ENCODE assay signal across 25 mouse cellular contexts in the genomic region with DNA sequence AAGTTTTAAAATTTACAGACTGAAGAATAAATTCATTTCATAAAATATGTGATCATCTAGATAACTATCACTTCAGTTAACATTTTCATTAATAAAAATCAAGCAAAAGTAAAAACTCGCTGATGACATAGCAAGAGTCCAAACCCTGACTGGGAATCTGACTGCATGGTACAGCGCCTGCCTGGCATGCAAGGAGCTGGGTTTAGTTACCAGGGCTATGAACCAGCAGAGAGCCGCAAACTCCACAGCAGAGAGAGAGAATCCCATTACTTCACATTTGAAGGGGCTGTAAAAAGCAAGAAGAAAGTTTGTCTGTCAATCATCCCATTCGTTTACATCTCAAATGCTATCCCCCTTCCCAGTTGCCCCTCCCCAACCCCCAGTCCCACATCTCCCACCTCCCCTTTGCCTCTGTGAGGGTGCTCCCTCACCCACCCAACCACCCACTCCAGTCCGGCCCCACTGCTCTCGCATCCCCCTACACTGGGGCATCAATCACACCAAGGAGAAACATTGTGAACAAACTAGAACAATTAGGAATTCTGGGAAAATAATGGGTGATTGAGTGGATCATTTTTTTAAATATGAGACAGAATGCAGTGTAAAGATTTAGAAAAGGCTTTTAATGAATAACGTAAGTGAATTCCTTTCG.
DNase-seq lines count a peak whose midpoint lies in the region; ATAC-seq and TF ChIP-seq lines count a peak whose summit lies in the region.
"Had no signal": no experiment of that assay in that cellular context is flagged by ENCODE, and none has a peak within 500 bp of the region (broad histone marks: within the 10 kb centered on the region; RNA-seq: fewer than 3 reads in every experiment).

No protein-coding gene starts in this region.

- H3K4me3 ChIP-seq in kidney, embryonic 14.5 days (ENCODE audit: low read length): no peak overlapping the region
- no peak overlapping the region for H3K4me3 ChIP-seq in kidney, embryonic 16.5 days (ENCODE audit: low read length)
- H3K4me3 ChIP-seq: embryonic facial prominence, embryonic 13.5 days; embryonic facial prominence, embryonic 15.5 days; erythroblast, embryonic 14.5 days; forebrain, embryonic 10.5 days; forebrain, embryonic 12.5 days had no signal

- H3K9me3 ChIP-seq in kidney, embryonic 14.5 days (ENCODE audit: control insufficient read depth, low read length): no peaks in the 10 kb centered on the region
- H3K9me3 ChIP-seq in kidney, embryonic 16.5 days (ENCODE audit: low read length): no peaks in the 10 kb centered on the region
- H3K9me3 ChIP-seq: embryonic facial prominence, embryonic 13.5 days; embryonic facial prominence, embryonic 15.5 days; forebrain, embryonic 10.5 days; forebrain, embryonic 12.5 days had no signal

- no peak overlapping the region for H3K27ac ChIP-seq in kidney, embryonic 14.5 days (ENCODE audit: low read depth, low read length)
- H3K27ac ChIP-seq in kidney, embryonic 16.5 days (ENCODE audit: low read length): no peak overlapping the region
- H3K27ac ChIP-seq: embryonic facial prominence, embryonic 13.5 days; embryonic facial prominence, embryonic 15.5 days; forebrain, embryonic 10.5 days; forebrain, embryonic 12.5 days had no signal

- no peak overlapping the region for H3K9ac ChIP-seq in kidney, embryonic 14.5 days (ENCODE audit: low read depth, low read length)
- no peak overlapping the region for H3K9ac ChIP-seq in kidney, embryonic 16.5 days (replicated peaks; ENCODE audit: low read length)
- H3K9ac ChIP-seq: embryonic facial prominence, embryonic 13.5 days; embryonic facial prominence, embryonic 15.5 days; forebrain, embryonic 12.5 days had no signal

- POLR2A ChIA-PET in Patski (lab: Charles Lee): no interaction called here

- no peaks in the 10 kb centered on the region for H3K36me3 ChIP-seq in kidney, embryonic 14.5 days (ENCODE audit: control insufficient read depth, insufficient read depth, low read length)
- H3K36me3 ChIP-seq in kidney, embryonic 16.5 days (ENCODE audit: insufficient read depth, low read length): no peaks in the 10 kb centered on the region
- H3K36me3 ChIP-seq: embryonic facial prominence, embryonic 13.5 days; embryonic facial prominence, embryonic 15.5 days; forebrain, embryonic 10.5 days; forebrain, embryonic 12.5 days had no signal

- CTCF ChIA-PET in Patski (lab: Charles Lee): interaction anchor here (0.8 to 1.3 kb wide), 4 partner anchors 10 to 106 kb away, joined by 3 to 5 read pairs (median 3); no protein-coding TSS in a partner anchor

- H3K27me3 ChIP-seq in kidney, embryonic 14.5 days (ENCODE audit: control insufficient read depth, insufficient read depth, low read length): no peaks in the 10 kb centered on the region
- no peaks in the 10 kb centered on the region for H3K27me3 ChIP-seq in kidney, embryonic 16.5 days (ENCODE audit: insufficient read depth, low read length)
- no peaks in the 10 kb centered on the region for H3K27me3 ChIP-seq in Patski
- H3K27me3 ChIP-seq: embryonic facial prominence, embryonic 13.5 days; embryonic facial prominence, embryonic 15.5 days; forebrain, embryonic 12.5 days had no signal

- H3K4me2 ChIP-seq in kidney, embryonic 14.5 days (replicated peaks; ENCODE audit: low read depth, low read length): no peak overlapping the region
- no peak overlapping the region for H3K4me2 ChIP-seq in kidney, embryonic 16.5 days (replicated peaks; ENCODE audit: low read depth, low read length)
- H3K4me2 ChIP-seq: embryonic facial prominence, embryonic 13.5 days; embryonic facial prominence, embryonic 15.5 days; forebrain, embryonic 12.5 days had no signal

- no peaks in the 10 kb centered on the region for H3K4me1 ChIP-seq in kidney, embryonic 14.5 days (ENCODE audit: control insufficient read depth, insufficient read depth, low read length)
- 0 out of 2 replicates have a peak, but pooled peaks cover 2% of the 10 kb centered on the region for H3K4me1 ChIP-seq in kidney, embryonic 16.5 days (ENCODE audit: insufficient read depth, low read length)
- H3K4me1 ChIP-seq: embryonic facial prominence, embryonic 13.5 days; embryonic facial prominence, embryonic 15.5 days; forebrain, embryonic 10.5 days; forebrain, embryonic 12.5 days had no signal

- DNase-seq in kidney, adult 9 months: no peak
- no peak for DNase-seq in kidney, postnatal 36 days
- DNase-seq in kidney, postnatal 4 days: peak; percentile 20 to 31
- no peak for DNase-seq in kidney, postnatal 10 days
- DNase-seq in Patski (ENCODE audit: low read depth, low spot score): peak; percentile 25
- no peak for DNase-seq in cerebellum, adult 11-12 months
- DNase-seq: adrenal gland, adult 8-10 months; adrenal gland, postnatal 14 days; adrenal gland, postnatal 36 days; cerebellum, adult 18-20 months; cerebellum, adult 8-10 months; cerebellum, adult 9-11 months; cerebellum, postnatal 14 days; cerebellum, postnatal 36 days; embryo, embryonic 11 days had no signal

- WGBS in kidney, embryonic 14.5 days: 61% methylated on average over 8 of the region's 8 CpGs
- 66% methylated on average over 8 of the region's 8 CpGs for WGBS in kidney, embryonic 16.5 days

- in situ Hi-C loops in Patski (cut with MboI; ENCODE audit: low pct_unique_long_range_greater_than_20kb): no loop called here

- TF ChIP-seq CTCF in Patski (IDR thresholded peaks at IDR 0.05): no peak

- ATAC-seq in kidney, embryonic 14.5 days (ENCODE audit: low FRiP score, low TSS enrichment): peak; percentile 81
- peak; percentile 87; the same call in 1 of the 2 replicates for ATAC-seq in kidney, embryonic 16.5 days (ENCODE audit: low FRiP score, low TSS enrichment)
- ATAC-seq in Patski: peak; percentile 100
- ATAC-seq: activated CD4-positive, CD25-positive, alpha-beta regulatory T cell, adult 4 months; forebrain, embryonic 14.5 days; forebrain, embryonic 16.5 days had no signal

Comparison
In these comparisons a context has a peak if more than half of its experiments do, and no peak if none do; other contexts are left out.
1. DNase-seq: peak in kidney, postnatal 4 days (2 of 2) and Patski (single experiment); none in kidney, adult 9 months (single experiment), kidney, postnatal 36 days (0 of 2), kidney, postnatal 10 days (single experiment) and cerebellum, adult 11-12 months (single experiment).
2. Peak in every context shown above with its lines, with median percentiles within 50 percentile points of each other: ATAC-seq.